Mouse (Mus musculus) spleen, adult 18-20 months (tissue): ENCODE measurements around the gene Clec4b1.
"Not testable (repeated sequence)": the region's sequence is repeated elsewhere in the genome, so short reads cannot be mapped to it uniquely, and the experiment has no call there.

ENCODE experiments used
- DNase-seq, 2 experiments: peaks; one replicate each; pipeline ENCODE4 v3.0.0; 2022; ENCODE audit warnings: mixed read lengths in 2 of 2

Clec4b1 gene

DNA sequence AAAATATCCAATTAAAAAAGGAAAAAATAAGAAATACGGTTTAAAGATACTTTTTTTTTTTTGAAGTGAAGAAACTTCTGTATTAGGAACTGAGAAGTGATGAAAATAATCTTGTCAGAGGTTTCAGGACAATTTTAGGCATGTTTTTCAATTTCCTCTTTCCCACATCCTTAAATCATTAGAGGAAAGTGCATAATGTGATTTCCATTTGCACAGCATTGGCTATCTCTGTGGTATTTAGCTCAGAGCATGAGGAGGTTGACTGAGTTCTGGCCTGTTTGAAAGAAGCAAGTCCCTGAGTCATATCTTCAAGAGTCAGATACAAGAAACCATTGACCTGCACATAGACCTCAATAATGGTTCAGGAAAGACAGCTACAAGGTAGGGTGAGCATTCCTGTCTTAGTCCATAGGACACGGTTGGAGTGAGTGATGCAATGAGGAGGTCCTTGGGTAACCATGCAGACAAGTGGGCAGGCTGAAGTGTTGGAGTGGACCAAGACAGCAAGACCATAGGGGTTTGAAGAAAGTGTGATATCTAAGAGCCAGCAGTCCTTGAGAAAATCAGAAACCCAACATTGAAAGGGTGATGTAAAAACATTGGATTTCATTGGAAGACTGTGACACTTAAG is at the start of gene Clec4b1:
TSS of gene Clec4b1 (plus strand) at position 221 of the 631 bp plus-strand sequence.
- no peak for DNase-seq

DNA sequence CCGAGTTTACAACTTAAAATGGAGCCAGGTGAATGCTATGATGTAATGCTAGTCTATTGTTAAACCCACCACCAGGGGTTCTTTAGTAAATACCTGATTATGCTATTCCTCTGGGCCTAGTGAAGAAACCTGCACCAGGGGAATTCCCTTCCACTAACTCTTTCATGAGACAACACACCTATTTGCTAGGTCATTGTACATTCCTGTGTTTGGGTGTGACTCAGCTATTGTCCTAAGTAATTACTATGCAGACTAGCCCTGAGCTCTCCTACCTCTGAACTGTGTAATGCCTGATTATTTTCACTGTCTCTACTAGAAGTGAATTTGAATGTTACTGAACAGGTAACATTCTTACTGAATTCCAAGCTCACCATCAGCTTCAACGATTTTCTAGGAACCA is 45.1 kb upstream of the Clec4b1 start:
- not testable (repeated sequence) for DNase-seq

DNA sequence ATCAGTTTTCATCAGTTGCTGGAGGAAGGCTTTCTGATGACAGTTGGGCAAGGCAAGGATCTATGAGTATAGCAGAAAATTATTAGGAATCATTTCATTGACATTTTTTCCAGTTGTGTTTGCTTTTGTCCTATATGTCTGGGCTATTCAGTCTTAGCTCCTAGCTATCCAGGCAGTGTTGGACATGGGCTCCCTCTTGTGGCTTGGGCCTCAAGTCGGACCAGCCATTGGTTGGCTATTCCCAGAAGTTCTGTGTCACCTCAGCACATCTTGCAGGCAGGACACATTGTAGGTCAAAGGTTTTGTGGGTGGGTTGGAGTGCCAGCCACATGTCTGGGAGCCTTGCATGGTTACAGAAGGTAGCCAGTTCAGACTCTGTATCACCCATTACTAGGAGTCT is 44.2 kb upstream of the Clec4b1 start:
- DNase-seq = peak in 1 of 2 experiments; percentile 18

DNA sequence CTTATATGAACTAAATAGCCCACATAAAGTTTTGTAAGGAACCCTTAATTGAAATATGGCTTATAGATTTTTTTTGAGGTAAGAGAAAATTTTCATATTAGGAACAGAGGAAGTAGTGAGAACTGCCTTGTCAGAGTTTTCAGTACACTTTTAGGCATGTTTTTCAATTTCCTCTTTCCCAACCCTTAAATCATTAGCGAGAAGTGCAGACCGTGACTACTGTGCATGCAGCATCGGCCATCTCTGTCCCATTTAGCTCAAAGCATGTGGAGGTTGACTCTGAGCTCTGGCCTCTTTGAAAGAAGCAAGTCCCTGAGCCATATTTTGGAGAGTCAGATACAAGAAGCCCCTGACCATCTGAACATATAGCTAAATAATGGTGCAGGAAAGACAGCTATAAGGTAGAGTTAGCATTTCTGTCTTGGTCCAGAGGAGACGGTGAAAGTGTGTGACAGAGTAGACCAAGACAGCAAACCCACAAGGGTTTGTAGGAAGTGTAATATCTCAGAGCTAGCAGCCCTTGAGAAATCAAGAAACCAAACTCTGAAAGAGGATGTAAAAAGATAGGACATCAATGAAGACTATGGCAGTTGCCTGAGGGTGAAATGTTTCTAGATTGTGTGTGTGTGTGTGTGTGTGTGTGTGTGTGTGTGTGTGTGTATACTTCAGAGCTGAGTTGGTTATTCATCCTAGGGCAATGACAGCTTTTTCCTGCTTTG is 45.5 kb downstream of the Clec4b1 start:
- no peak for DNase-seq

DNA sequence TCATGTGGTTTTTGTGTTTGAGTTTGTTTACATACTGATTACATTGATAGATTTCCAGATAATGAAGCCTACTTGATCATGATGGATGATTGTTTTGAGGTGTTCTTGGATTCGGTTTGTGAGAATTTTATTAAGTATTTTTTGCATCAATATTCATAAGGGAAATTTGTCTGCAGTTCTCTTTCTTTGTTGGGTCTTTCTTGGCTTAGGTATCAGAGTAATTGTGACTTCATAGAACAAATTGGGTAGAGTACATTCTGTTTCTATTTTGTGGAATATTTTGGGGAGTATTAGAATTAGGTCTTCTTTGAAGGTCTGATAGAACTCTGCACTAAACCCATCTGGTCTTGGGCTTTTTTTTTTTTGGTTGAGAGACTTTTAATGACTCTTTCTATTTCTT is 56.4 kb downstream of the Clec4b1 start, which contains the start of gene Clec4a2:
TSS of gene Clec4a2 (plus strand) at position 301 of the 400 bp plus-strand sequence.
- DNase-seq = not testable (repeated sequence)
